Mouse (Mus musculus) small intestine, adult 2 months (tissue): Measurements from ENCODE around the gene Eif4b.

Experiments
- CTCF ChIP-seq: fragments of 200-500 bp; IDR thresholded peaks from 2 replicates; pipeline ENCODE4 v1.5.1; 2012; ENCODE audit warnings: low read depth, mild to moderate bottlenecking, control low read depth, inconsistent platforms, low read length, moderate library complexity, mixed read lengths; ENCODE audit not compliant: insufficient replicate concordance, insufficient read length; ENCODE audit errors: extremely low read depth
- POLR2A ChIP-seq: fragments of 200-500 bp; IDR thresholded peaks from 2 replicates; pipeline ENCODE4 v1.6.1; 2012; ENCODE audit warnings: low read depth, mild to moderate bottlenecking, control low read depth, inconsistent platforms, low read length, moderate library complexity

DNA sequence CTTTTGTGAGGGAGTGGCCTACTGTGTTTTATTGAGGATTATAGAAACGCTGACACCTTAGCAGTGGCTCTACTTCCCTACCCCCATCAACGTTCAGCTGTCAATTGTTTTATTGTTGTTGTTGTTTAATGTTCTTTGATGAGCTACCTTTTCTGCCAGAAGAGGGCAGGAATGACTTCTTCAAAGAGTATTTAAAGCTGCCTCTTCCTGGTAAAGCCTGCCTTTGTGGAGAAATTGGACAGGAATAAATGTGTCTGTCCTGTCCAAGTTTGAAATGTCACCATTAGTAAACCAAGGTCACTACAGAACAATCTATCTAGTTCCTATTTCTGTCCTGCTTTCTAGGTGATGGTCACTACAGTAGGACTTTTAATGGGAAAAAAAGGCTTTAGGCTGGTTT lies 20.6 kb downstream of the Eif4b start:
- TF ChIP-seq CTCF (no peak), POLR2A (no peak)
